Mouse (Mus musculus): ENCODE results near the gene Rhoh.

DNA sequence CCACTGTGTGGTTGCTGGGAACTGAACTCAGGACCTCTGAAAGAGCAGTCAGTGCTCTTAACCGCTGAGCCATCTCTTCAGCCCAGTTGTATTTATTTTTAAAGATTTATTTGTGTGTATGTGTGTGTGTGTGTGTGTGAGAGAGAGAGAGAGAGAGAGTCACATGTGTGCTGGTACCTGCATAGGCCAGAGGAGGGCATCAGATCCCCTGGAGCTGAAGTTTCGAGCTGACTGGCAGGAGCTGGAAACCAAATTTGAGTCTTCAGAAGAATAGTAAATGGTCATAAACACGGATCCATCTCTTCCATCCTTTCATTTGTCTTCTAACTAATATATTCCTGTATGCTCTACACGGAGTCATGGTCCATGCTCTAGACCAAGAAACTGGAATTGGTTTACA lies 72.2 kb downstream of the Rhoh start:
- TF ChIP-seq EP300 (IDR thresholded peaks at IDR 0.05; ENCODE audit: insufficient read depth, low read depth, low read length) (no peak), CTCF (IDR thresholded peaks at IDR 0.05) (no peak)
